Mouse (Mus musculus) urinary bladder, postnatal 0 days (tissue): ENCODE data around the gene Camsap1. TPM values are rescaled to one million over a fixed set of nuclear protein-coding genes. Genes with fewer than 3 reads are reported as not detected.

ENCODE experiments used
- polyA plus RNA-seq: library from polyadenylated mRNA; unstranded; fragments of >200 nt; fragmentation: Nextera tagmentation; extraction: Ambion mirVana; gene quantifications from 2 replicates; pipeline ENCODE4 v1.2.1, GENCODE M21; 2015

Camsap1 gene
- polyA plus RNA-seq, result 10.7 and 11.8 TPM in 2 replicates

DNA sequence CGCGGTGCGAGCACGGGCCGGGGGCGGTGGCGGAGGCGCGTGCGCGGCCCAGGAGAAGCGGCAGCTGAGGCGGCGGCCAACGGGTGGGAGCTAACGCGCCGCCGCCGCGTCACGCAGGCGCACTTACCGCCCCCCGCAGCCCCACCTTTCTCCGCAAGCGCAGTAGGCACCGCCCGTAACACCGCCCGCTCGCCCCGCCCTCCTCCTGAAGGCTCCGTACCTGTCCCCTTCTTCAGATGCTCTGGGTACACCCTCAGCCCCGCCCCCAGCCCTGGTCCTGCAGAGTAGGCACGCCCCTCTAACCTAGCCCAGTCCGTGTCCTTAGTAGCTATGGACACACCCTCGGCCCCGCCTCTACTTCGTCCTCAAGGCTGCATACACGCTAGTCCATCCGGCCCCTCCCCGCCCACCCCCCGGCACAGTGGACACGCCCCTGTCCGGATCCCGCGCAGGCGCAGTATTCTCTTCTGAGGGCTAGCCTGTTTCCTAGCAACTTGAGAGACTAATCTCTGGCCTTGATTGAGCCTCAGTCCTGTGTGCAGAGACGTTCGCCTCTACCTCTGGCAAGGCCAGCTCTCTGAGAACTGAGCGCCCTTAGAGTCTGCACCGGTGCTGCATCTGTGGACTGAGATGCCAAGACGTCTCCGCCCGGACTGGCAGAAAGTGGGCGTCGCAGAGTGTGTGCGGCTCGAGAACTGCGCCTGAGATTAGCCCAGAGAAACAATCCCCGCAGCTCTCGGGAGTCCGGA lies at the start of gene Camsap1:
TSS of gene Camsap1 (minus strand) at position 124 of the 749 bp plus-strand sequence.

DNA sequence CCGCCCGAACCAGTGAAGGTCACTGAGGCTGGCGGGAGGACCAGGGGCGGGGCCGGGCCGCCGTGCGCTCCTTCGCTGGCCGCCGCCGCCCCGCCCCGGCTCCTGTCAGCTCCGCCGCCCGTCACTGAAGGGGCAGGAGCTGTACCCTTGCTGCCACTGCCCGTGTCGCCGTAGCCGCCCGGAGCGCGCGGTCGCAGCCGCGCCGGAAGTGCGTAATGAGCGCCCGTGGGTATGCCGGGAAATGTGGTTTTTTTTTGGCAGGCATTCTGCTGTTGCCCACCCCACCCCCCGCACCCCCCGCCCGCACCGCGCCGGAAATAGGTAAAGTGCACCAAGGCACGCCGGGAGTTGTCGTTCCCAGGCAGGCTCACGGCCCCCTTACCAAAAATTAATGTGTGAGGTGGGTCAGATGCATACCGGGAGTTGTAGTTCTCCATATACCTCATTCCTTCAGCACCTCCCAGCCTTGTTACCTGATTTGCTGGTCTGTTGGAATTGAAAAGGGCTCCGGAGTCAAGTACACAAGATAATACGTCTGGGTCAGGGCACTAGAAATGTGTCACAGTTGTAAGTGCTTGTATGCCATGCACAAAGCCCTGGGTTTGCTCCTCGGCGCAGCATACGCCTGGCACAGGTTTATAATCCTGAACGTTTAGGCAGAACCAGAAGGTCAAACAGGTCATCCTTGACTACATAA lies 38.6 kb upstream of the Camsap1 start, which contains the start of gene Ubac1:
TSS of gene Ubac1 (minus strand) at position 187 of the 697 bp plus-strand sequence.

Other genes starting within 250 kb of the Camsap1 start
- not detected in 2 replicates for gene Obp2b, start 246.3 kb downstream of the Camsap1 start, polyA plus RNA-seq
- not detected in 2 replicates for gene Lcn3, start 217.7 kb downstream of the Camsap1 start, polyA plus RNA-seq
- gene Lcn11, start 206.3 kb downstream of the Camsap1 start, polyA plus RNA-seq, result not detected in 2 replicates
- not detected in 2 replicates for gene Gm13539, start 201.0 kb downstream of the Camsap1 start, polyA plus RNA-seq
- not detected in 2 replicates for gene Glt6d1, start 167.4 kb downstream of the Camsap1 start, polyA plus RNA-seq
- gene Lcn9, start 160.1 kb downstream of the Camsap1 start, polyA plus RNA-seq, result not detected in 2 replicates
- not detected in 2 replicates for gene Sohlh1, start 136.0 kb downstream of the Camsap1 start, polyA plus RNA-seq
- 1.5 and 2.8 TPM in 2 replicates for gene Kcnt1, start 119.5 kb downstream of the Camsap1 start, polyA plus RNA-seq
- 55.9 and 57.4 TPM in 2 replicates for gene Ubac1, start 38.5 kb upstream of the Camsap1 start, polyA plus RNA-seq
- 33.4 and 34.4 TPM in 2 replicates for gene Nacc2, start 139.9 kb upstream of the Camsap1 start, polyA plus RNA-seq
- not detected in 2 replicates for gene Lhx3, start 225.0 kb upstream of the Camsap1 start, polyA plus RNA-seq